Mouse (Mus musculus) activated CD4-positive, CD25-positive, alpha-beta regulatory T cell, adult 4 months (primary cell): ENCODE data around the gene Lgals2. TPM values are rescaled to one million over a fixed set of nuclear protein-coding genes. Genes with fewer than 3 reads are reported as not detected.
A peak's percentile ranks its signal among the peaks of the same experiment; 100 is the strongest.

Experiments used
- ATAC-seq: one replicate; pipeline ENCODE4 v1.8.0; 2017
- polyA plus RNA-seq, 2 experiments: library from polyadenylated mRNA; unstranded; fragments of 100-300 nt; shearing (Covaris generic); gene quantifications; one replicate each; pipeline ENCODE4 v1.2.1; 2017

The Lgals2 gene
- polyA plus RNA-seq, 2 experiments from 2014 or later = not detected

GRCm38 (mm10) chr15:78813603-78814002, 41.7 kb downstream of the Lgals2 start:
- no peak for ATAC-seq

DNA sequence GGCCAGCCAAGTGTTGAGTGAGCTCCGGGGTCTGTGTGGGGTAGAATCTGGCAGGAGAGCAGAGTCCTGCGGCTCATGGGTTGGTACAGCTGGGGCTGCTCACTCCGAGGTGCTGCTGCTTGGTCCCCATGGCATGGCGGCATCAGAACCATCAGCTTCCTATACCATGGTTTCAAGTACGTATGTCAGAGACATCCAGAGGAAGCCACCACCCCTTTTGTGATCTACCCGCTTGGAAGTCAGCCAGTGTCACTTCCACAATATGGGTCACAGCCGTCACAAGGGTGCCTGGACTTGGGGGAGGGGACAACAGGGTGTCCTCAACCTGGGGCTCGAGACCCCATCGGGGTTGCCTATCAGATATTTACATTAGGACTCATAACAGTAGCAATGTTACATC, 45.2 kb downstream of the Lgals2 start:
- ATAC-seq = no peak

DNA sequence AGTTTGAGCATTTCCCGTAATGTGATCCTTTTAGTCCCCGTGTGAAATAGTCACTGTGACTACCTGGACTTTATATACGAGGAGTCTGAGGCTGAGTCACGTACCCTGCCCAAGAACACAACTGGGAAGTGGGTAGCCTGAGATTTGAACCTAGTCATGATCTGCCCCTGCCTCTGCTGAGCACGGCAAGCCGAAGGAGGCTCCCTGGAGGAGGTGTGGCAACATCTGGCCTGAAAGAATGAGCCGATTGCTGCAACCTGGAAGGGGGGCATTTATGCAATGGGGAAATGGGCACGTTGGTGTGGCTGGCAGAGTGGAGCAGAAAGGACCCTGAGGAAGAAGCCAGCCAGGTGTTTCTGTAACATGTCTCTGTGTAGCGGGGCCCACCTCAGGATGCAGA, 45.6 kb downstream of the Lgals2 start:
- no peak for ATAC-seq

DNA sequence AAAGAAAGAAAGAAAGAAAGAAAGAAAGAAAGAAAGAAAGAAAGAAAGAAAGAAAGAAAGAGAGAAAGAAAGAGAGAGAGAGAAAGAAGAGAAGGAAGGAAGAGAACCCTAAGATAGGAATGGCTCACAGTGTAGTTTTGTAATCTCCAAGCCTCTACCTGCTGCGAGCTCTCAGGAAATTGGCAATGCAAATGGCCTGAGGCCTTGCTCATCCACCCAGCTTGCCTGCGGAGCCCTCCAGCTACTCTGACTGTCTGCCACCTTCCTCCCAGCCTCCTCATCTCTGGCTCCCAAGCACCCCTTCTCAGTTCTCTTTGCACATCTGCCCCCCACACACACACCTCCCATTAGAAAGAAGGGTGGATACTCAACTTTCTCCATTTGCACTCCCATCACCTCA, 46.3 kb downstream of the Lgals2 start:
- no peak for ATAC-seq

DNA sequence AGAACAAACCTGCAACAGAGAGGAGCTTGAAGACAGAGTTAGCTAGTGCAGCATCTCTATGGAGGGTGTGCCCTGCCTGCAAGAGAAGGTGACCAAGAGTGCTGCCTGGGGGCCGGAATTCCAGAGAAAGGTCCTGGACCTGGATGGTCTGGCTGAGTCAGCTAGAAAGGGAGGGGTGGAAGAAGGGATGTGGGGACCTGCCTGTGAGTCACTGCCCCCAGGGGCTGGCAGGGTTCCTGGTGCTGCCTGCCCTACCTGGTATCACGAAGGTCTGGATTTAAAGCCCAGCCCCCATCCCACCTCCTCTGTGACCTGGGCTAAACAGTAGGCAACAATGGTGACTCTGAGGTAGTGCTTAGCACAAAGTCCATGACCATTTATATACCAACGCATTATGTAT, 48.2 kb downstream of the Lgals2 start:
- no peak for ATAC-seq

DNA sequence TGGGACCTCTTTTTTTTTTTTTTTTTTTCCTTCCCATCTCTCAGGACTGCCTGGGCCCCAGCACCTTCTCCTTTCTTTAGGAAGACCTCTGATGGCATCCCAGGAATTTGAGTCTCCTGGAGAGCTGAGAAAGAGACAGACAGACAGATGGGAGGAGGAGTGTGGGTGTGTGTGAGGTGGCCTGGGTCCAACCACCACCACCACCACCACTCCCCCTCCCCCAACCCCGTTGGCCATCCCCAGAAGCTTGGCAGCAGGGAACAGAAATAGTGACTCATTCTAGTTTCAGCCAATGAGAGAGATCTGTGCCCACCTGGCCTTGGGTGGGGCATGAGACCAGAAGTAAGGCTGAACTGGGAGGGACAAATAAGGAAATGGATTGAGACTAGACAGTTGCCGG, 48.7 kb downstream of the Lgals2 start:
- no peak for ATAC-seq

GRCm38 (mm10) chr15:78805351-78805750, 50.0 kb downstream of the Lgals2 start:
- no peak for ATAC-seq

- no peak for ATAC-seq
These were observed 51.0 kb downstream of the Lgals2 start for GRCm38 (mm10) chr15:78804326-78804725.

- no peak for ATAC-seq
These were observed 51.8 kb downstream of the Lgals2 start for GRCm38 (mm10) chr15:78803499-78803900.

GRCm38 (mm10) chr15:78802776-78803391, 52.4 kb downstream of the Lgals2 start, which contains the start of gene Card10:
Gene Card10 (minus strand): TSS chr15:78803042.
- peak; percentile 28 for ATAC-seq

DNA sequence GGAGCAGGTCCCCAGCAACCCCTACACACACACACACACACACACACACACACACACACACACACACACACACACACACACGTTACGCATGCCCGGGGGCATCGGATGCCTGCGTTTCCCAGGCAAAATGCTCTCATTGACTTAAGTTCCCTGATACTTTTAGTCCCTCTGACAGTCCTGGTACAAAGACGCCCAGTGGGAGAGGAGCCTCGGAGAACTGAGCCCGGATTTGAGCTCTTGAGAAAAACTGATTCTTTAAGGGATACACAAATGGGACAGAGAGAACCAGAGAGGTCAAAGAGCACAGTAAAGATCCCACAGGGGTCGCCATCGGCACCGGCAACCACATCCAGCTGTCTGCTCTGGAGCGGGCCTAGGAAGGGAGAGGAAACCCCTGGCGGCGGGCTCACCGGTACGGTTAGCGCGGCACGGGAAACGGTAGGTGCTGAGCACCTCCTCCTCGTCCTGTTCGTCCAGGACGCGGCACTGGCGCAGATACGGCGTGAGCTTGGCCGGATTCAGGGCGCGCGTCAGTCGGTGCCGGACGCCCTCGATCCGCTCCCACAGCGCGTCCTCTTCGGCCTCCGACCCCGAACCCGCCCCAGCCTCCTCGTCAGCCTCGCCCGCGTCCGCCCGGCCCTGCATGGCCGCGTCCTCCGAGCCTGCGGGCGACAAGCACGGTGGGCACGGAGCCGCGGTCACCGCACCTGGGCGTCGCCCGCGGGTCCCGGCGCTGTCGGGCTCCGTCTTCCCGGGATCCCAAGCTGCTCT, 53.2 kb downstream of the Lgals2 start:
- ATAC-seq = no peak

DNA sequence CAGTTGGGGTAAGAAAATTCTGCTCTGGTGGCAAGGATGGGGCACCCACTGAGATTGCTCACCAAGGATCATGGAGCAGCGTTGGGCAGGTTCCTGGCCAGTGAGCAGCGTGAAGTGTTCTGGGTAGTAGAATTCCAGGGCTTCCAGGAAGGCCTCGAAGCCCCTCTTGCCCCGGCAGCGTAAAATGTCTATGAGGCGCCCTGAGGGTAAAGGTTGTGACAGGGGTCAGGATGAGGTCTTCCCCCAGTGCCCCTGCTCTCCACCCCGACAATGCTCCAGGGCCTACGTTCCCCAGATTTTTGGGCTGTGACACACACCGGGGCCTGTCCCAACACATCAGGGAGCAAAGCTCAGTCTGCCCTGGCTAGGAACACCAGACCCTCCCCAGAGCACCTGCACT, 53.8 kb downstream of the Lgals2 start:
- no peak for ATAC-seq

Other genes starting within 250 kb of the Lgals2 start
- not detected for gene Elfn2, start 136.8 kb downstream of the Lgals2 start, polyA plus RNA-seq
- gene Mfng, start 82.1 kb downstream of the Lgals2 start, polyA plus RNA-seq = 10 to 100 TPM; 47.5 to 55.4 TPM
- gene Card10, start 52.5 kb downstream of the Lgals2 start, polyA plus RNA-seq = not detected
- not detected for gene Cdc42ep1, start 12.9 kb downstream of the Lgals2 start, polyA plus RNA-seq
- gene Gga1, start 21.7 kb upstream of the Lgals2 start, polyA plus RNA-seq = 10 to 100 TPM; 13.8 to 18.1 TPM
- gene Gm49510, start 44.1 kb upstream of the Lgals2 start, polyA plus RNA-seq = not detected
- 10 to 100 TPM; 43.8 to 75.5 TPM for gene Sh3bp1, start 44.2 kb upstream of the Lgals2 start, polyA plus RNA-seq
- gene Pdxp, start 58.4 kb upstream of the Lgals2 start, polyA plus RNA-seq = 1 to 10 TPM; 2.5 TPM
- 1,000 to 10,000 TPM in 1 of 2 experiments, 100 to 1,000 TPM in 1; 804 to 1,171 TPM for gene Lgals1, start 71.2 kb upstream of the Lgals2 start, polyA plus RNA-seq
- 10 to 100 TPM; 44.5 to 46.9 TPM for gene Nol12, start 79.4 kb upstream of the Lgals2 start, polyA plus RNA-seq
- 10 to 100 TPM; 18.6 to 30.9 TPM for gene Triobp, start 92.2 kb upstream of the Lgals2 start, polyA plus RNA-seq
- 10 to 100 TPM; 37.2 to 37.8 TPM for gene H1f0, start 172.9 kb upstream of the Lgals2 start, polyA plus RNA-seq
- gene Galr3, start 186.4 kb upstream of the Lgals2 start, polyA plus RNA-seq = not detected
- 1 to 10 TPM; 7.4 to 8.1 TPM for gene Ankrd54, start 207.4 kb upstream of the Lgals2 start, polyA plus RNA-seq
- 100 to 1,000 TPM; 241 to 298 TPM for gene Eif3l, start 219.7 kb upstream of the Lgals2 start, polyA plus RNA-seq